In the genomic region with DNA sequence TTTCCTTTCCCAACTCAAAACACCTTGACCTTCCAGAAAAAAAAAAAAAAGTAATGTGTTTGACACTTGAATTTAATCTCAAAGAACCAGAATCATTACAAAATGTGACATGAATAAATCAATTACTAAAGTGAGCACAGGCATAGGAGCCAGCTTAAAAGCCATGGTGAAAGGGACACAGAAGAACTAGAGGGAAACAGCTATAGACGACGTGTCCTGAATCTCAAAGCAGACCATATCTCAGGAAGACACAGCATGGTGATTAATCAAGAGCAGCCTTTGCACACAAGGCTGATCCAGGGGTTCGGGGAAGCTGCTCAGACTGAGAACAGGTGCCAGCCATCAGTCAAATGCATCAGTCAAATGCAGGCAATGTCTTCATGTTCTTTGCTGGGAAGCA, we compare ENCODE assay signal across 21 mouse cellular contexts.
"Had no signal": no experiment of that assay in that cellular context is flagged by ENCODE, and none has a peak within 500 bp of the region (broad histone marks: within the 10 kb centered on the region; RNA-seq: fewer than 3 reads in every experiment).

No protein-coding gene starts in this region.

- H3K4me1 ChIP-seq: kidney, embryonic 15.5 days; limb, embryonic 12.5 days; limb, embryonic 15.5 days; neural tube, embryonic 15.5 days; stomach, embryonic 15.5 days had no signal

- H3K27ac ChIP-seq: kidney, embryonic 15.5 days; limb, embryonic 12.5 days; limb, embryonic 15.5 days; liver, embryonic 14.5 days; macrophage; neural tube, embryonic 15.5 days; stomach, embryonic 15.5 days had no signal

- DNase-seq: kidney, adult 11 months; kidney, adult 8-10 months; kidney, postnatal 10 days; kidney, postnatal 36 days; left cerebral cortex, postnatal 4 days; liver, postnatal 0 days; lung, embryonic 14.5 days; retina, postnatal 1 day; right cerebral cortex, postnatal 25 days; spleen, adult 18-20 months; thymus, postnatal 25 days had no signal

- H3K27me3 ChIP-seq: kidney, embryonic 15.5 days; limb, embryonic 12.5 days; limb, embryonic 15.5 days; neural tube, embryonic 15.5 days; stomach, embryonic 15.5 days had no signal

- H3K9me3 ChIP-seq: kidney, embryonic 15.5 days; limb, embryonic 12.5 days; limb, embryonic 15.5 days; neural tube, embryonic 15.5 days; stomach, embryonic 15.5 days had no signal

- H3K4me2 ChIP-seq: kidney, embryonic 15.5 days; limb, embryonic 12.5 days; limb, embryonic 15.5 days; liver, embryonic 11.5 days; lung, embryonic 14.5 days; neural tube, embryonic 15.5 days; stomach, embryonic 15.5 days had no signal

- H3K9ac ChIP-seq: kidney, embryonic 15.5 days; limb, embryonic 12.5 days; limb, embryonic 15.5 days; liver, embryonic 14.5 days; liver, postnatal 0 days; lung, embryonic 14.5 days; neural tube, embryonic 15.5 days; stomach, embryonic 15.5 days had no signal

- ATAC-seq: liver, postnatal 0 days; lung, postnatal 0 days had no signal

- H3K4me3 ChIP-seq: kidney, embryonic 15.5 days; limb, embryonic 12.5 days; limb, embryonic 15.5 days; myocyte; neural tube, embryonic 15.5 days; stomach, embryonic 15.5 days had no signal

- H3K36me3 ChIP-seq: kidney, embryonic 15.5 days; limb, embryonic 12.5 days; limb, embryonic 15.5 days; neural tube, embryonic 15.5 days; stomach, embryonic 15.5 days had no signal
